9 mouse cellular contexts compared by ENCODE assay signal in the genomic region with DNA sequence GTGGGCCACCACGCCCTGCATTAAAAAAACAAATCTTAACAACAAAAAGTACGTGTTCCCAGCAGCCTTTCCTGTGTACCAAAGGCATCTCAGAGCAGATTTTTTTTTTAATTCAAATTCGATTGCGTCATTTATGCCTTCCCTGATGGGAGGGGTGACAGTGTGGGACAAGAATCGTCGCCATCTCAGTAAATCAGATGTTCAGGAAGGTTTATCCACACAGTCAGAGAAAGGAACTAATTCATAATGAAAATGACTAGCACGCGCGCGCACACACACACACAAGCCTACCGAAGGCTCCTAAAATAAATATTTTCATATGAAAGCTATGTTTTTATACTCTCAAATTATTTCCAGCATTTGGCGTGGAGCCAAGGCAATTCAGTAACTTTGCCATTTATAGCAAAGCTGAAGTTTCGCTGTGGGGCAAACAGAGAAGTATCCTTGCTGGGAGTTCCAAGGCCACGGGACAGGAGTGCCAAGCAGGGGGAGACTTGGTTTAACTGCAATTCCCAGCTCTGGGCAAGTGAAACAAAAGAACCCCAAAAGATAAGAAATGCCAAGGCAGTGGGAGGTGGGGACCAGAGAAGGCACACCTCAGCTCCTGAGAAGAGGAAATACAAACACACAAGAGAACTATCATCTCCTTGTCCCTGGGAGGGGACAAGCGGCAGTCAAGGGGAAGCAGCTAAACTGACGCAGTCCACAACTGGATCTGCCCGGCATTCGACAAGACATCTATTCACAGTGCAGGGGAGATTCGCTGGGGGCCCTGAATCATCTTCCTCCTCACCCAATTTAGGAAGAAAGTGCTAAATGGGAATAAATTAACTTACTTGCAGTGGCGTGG. TPM values are rescaled to one million over a fixed set of nuclear protein-coding genes. Genes with fewer than 3 reads are reported as not detected.
DNase-seq lines count a peak whose midpoint lies in the region; ATAC-seq and TF ChIP-seq lines count a peak whose summit lies in the region.
"Had no signal": no experiment of that assay in that cellular context is flagged by ENCODE, and none has a peak within 500 bp of the region (broad histone marks: within the 10 kb centered on the region; RNA-seq: fewer than 3 reads in every experiment).

No protein-coding gene starts in this region.

- TF ChIP-seq POLR2A in bone marrow, adult 2 months (IDR thresholded peaks at IDR 0.05; ENCODE audit: borderline replicate concordance, control insufficient read depth, low read depth, low read length) = no peak

- ATAC-seq in frontal cortex, adult (ENCODE audit: low TSS enrichment) = no peak

- H3K4me1 ChIP-seq in bone marrow, adult 2 months (ENCODE audit: control insufficient read depth, insufficient read depth, low read length) = peaks cover 7% of the 10 kb centered on the region

- 52% methylated on average over 20 of the region's 20 CpGs for WGBS in bone marrow, adult 2 months

- no peak overlapping the region; the same call in 1 of the 2 replicates for H3K4me3 ChIP-seq in layer of hippocampus, adult 2 months
- no peak overlapping the region for H3K4me3 ChIP-seq in bone marrow, adult 2 months (replicated peaks; ENCODE audit: control insufficient read depth, low read depth, low read length)

- no peak for TF ChIP-seq CTCF in layer of hippocampus, adult 2 months (conservative IDR thresholded peaks at IDR 0.05)
- no peak for TF ChIP-seq CTCF in bone marrow, adult 2 months (IDR thresholded peaks at IDR 0.05; ENCODE audit: control insufficient read depth, insufficient read depth, low read length)

- H3K27ac ChIP-seq in layer of hippocampus, adult 2 months = peak overlapping the region; percentile 60; the same call in 1 of the 2 replicates
- peak overlapping the region; percentile 21; the same call in 1 of the 2 replicates for H3K27ac ChIP-seq in bone marrow, adult 2 months (ENCODE audit: control insufficient read depth, insufficient read depth, low read depth, low read length, poor library complexity)

- DNase-seq in layer of hippocampus, adult 2 months (ENCODE audit: low spot score in 2 of 2) = no peak
- no peak for DNase-seq in layer of hippocampus, postnatal 14 days (ENCODE audit: low spot score in 2 of 2)
- peak; percentile 45 to 57 for DNase-seq in kidney, adult 8-10 months
- DNase-seq in ovary, postnatal 14 days (ENCODE audit: low spot score) = peak; percentile 25
- no peak for DNase-seq in frontal cortex, postnatal 36 days (ENCODE audit: low spot score in 2 of 2)
- DNase-seq in thymus, postnatal 0 days (ENCODE audit: low spot score) = no peak

RNA-seq across cellular contexts. Expression of a gene that starts 34.1 kb away (rescaled TPM):
- total RNA-seq in layer of hippocampus, adult 2 months (2021) = 10 to 100 TPM; 17.5 to 24.7 TPM
- total RNA-seq in layer of hippocampus, postnatal 14 days (2021) = 10 to 100 TPM; 21.9 to 24.1 TPM
- 7.9 and 9.2 TPM in 2 replicates for polyA plus RNA-seq in bone marrow, adult 2 months (2011; ENCODE audit: insufficient read depth, insufficient read length, low replicate concordance, missing spikeins)
- polyA plus RNA-seq in thymus, postnatal 0 days (2015; fragmentation: Nextera tagmentation; extraction: Ambion mirVana) = 25.1 and 25.5 TPM in 2 replicates
- polyA plus RNA-seq: G1E had no signal

Comparison
In these comparisons a context has a peak if more than half of its experiments do, and no peak if none do; other contexts are left out.
1. DNase-seq: peak in kidney, adult 8-10 months (2 of 2) and ovary, postnatal 14 days (single experiment); none in layer of hippocampus, adult 2 months (0 of 2), layer of hippocampus, postnatal 14 days (0 of 2), frontal cortex, postnatal 36 days (0 of 2) and thymus, postnatal 0 days (single experiment).